Mouse (Mus musculus) midbrain, embryonic 13.5 days (tissue): Measurements from ENCODE around the gene Tex14. TPM values are rescaled to one million over a fixed set of nuclear protein-coding genes. Genes with fewer than 3 reads are reported as not detected.
"Not testable (repeated sequence)": the region's sequence is repeated elsewhere in the genome, so short reads cannot be mapped to it uniquely, and the experiment has no call there.

Experiments used
- ATAC-seq: fragments of 200-750 bp; cut with Nextera tagmentation; 2 replicates; pipeline ENCODE4 v1.8.0; 2017; ENCODE audit warnings: mild to moderate bottlenecking, moderate TSS enrichment, moderate library complexity
- H3K27ac ChIP-seq: fragments of 300-500 bp; sonication (generic); 2 replicates; pipeline ENCODE4 v1.5.1; 2015; ENCODE audit warnings: inconsistent platforms, mild to moderate bottlenecking, moderate library complexity
- H3K27me3 ChIP-seq: fragments of 300-500 bp; sonication (generic); 2 replicates; pipeline ENCODE4 v1.6.1; 2015; ENCODE audit warnings: mild to moderate bottlenecking, inconsistent platforms
- H3K36me3 ChIP-seq: fragments of 300-500 bp; sonication (generic); 2 replicates; pipeline ENCODE4 v1.6.1; 2015; ENCODE audit warnings: mild to moderate bottlenecking, inconsistent platforms
- H3K4me1 ChIP-seq: fragments of 300-500 bp; sonication (generic); replicated peaks from 2 replicates; pipeline ENCODE4 v1.6.1; 2015; ENCODE audit warnings: inconsistent platforms
- H3K4me2 ChIP-seq: fragments of 300-500 bp; sonication (generic); replicated peaks from 2 replicates; pipeline ENCODE4 v1.6.1; 2015; ENCODE audit warnings: moderate library complexity, mild to moderate bottlenecking, inconsistent platforms
- H3K4me3 ChIP-seq: fragments of 300-500 bp; sonication (generic); replicated peaks from 2 replicates; pipeline ENCODE4 v1.5.1; 2015; ENCODE audit warnings: mild to moderate bottlenecking, inconsistent platforms
- H3K9ac ChIP-seq: fragments of 300-500 bp; sonication (generic); replicated peaks from 2 replicates; pipeline ENCODE4 v1.6.1; 2015; ENCODE audit warnings: mild to moderate bottlenecking, inconsistent platforms
- H3K9me3 ChIP-seq: fragments of 300-500 bp; sonication (generic); 2 replicates; pipeline ENCODE4 v1.6.1; 2016; ENCODE audit warnings: mild to moderate bottlenecking, inconsistent platforms
- WGBS: fragments of 180-500 bp; shearing (Covaris S2); methylation state at CpG from one replicate; pipeline ENCODE4 v1.1.7; 2015; 5-methylcytosine and 5-hydroxymethylcytosine counted together
- polyA plus RNA-seq: library from polyadenylated mRNA; unstranded; fragments of >200 nt; fragmentation: Nextera tagmentation; extraction: Ambion mirVana; gene quantifications from 2 replicates; pipeline ENCODE4 v1.2.1, GENCODE M21; 2015

Gene Tex14
- polyA plus RNA-seq, 1 experiment from 2014 or later: 0.38 TPM

- Histone ChIP-seq H3K4me1 (peaks cover 2% of the 10 kb centered on the region; the same call in 1 of the 2 replicates), H3K27me3 (no peaks in the 10 kb centered on the region), H3K36me3 (no peaks in the 10 kb centered on the region), H3K4me2 (no peak overlapping the region), H3K9ac (no peak overlapping the region), H3K4me3 (no peak overlapping the region), H3K9me3 (no peaks in the 10 kb centered on the region), H3K27ac (no peak overlapping the region)
- ATAC-seq: no peak
- WGBS: 78% methylated on average over 2 of the region's 2 CpGs
Measured at GRCm38 (mm10) chr11:87454035-87454690, 49.3 kb downstream of the Tex14 start.

- H3K4me1 ChIP-seq: no peaks in the 10 kb centered on the region
- no peak overlapping the region for H3K4me2 ChIP-seq
- H3K9ac ChIP-seq: no peak overlapping the region
- no peak overlapping the region for H3K4me3 ChIP-seq
- H3K27ac ChIP-seq: no peak overlapping the region
- no peak for ATAC-seq
- H3K27me3 ChIP-seq: no peaks in the 10 kb centered on the region
- H3K36me3 ChIP-seq: no peaks in the 10 kb centered on the region
- WGBS: 92% methylated on average over 5 of the region's 5 CpGs
- no peaks in the 10 kb centered on the region for H3K9me3 ChIP-seq
Measured at GRCm38 (mm10) chr11:87455573-87455972, 50.7 kb downstream of the Tex14 start.

- 87% methylated on average over 4 of the region's 4 CpGs for WGBS
- H3K27me3 ChIP-seq: no peaks in the 10 kb centered on the region
Measured at GRCm38 (mm10) chr11:87455984-87456383, 51.1 kb downstream of the Tex14 start.

GRCm38 (mm10) chr11:87460566-87460965 is 55.7 kb downstream of the Tex14 start:
- no peaks in the 10 kb centered on the region for H3K9me3 ChIP-seq
- WGBS: 88% methylated on average over 6 of the region's 6 CpGs
- H3K36me3 ChIP-seq: no peaks in the 10 kb centered on the region
- no peak overlapping the region for H3K9ac ChIP-seq
- ATAC-seq: no peak
- no peak overlapping the region for H3K4me2 ChIP-seq
- no peak overlapping the region for H3K4me3 ChIP-seq
- no peaks in the 10 kb centered on the region for H3K27me3 ChIP-seq
- H3K4me1 ChIP-seq: no peaks in the 10 kb centered on the region
- H3K27ac ChIP-seq: no peak overlapping the region

More at GRCm38 (mm10) chr11:87455984-87456383, 51.1 kb downstream of the Tex14 start:
- Histone ChIP-seq H3K27ac (no peak overlapping the region), H3K9me3 (no peaks in the 10 kb centered on the region), H3K36me3 (no peaks in the 10 kb centered on the region), H3K9ac (no peak overlapping the region), H3K4me1 (no peaks in the 10 kb centered on the region), H3K4me2 (no peak overlapping the region), H3K4me3 (no peak overlapping the region)
- no peak for ATAC-seq

- H3K4me1 ChIP-seq, H3K9me3 ChIP-seq, H3K36me3 ChIP-seq, H3K27ac ChIP-seq, H3K27me3 ChIP-seq, H3K9ac ChIP-seq: not testable (repeated sequence)
- H3K4me2 ChIP-seq: peak overlapping the region; percentile 46
- 0% methylated on average over 27 of the region's 58 CpGs for WGBS
- H3K4me3 ChIP-seq: peak overlapping the region; percentile 27
- peak; percentile 99 for ATAC-seq
Measured at GRCm38 (mm10) chr11:87461780-87462460, 57.1 kb downstream of the Tex14 start.

- H3K27ac ChIP-seq: peak overlapping the region; percentile 49
- ATAC-seq: 0 out of 2 replicates have a peak, but pooled peaks have one; percentile 19
- 7% methylated on average over 9 of the region's 9 CpGs for WGBS
Measured at GRCm38 (mm10) chr11:87462461-87463242, 57.8 kb downstream of the Tex14 start.

GRCm38 (mm10) chr11:87463243-87463540 is 58.3 kb downstream of the Tex14 start:
- Histone ChIP-seq H3K4me2 (no peak overlapping the region), H3K4me1 (no peaks in the 10 kb centered on the region), H3K36me3 (no peaks in the 10 kb centered on the region), H3K27me3 (no peaks in the 10 kb centered on the region), H3K4me3 (no peak overlapping the region), H3K9ac (no peak overlapping the region), H3K27ac (no peak overlapping the region), H3K9me3 (no peaks in the 10 kb centered on the region)
- ATAC-seq: no peak
- WGBS: 58% methylated on average over 5 of the region's 5 CpGs

More at GRCm38 (mm10) chr11:87462461-87463242, 57.8 kb downstream of the Tex14 start:
- no peak overlapping the region for H3K4me3 ChIP-seq
- no peaks in the 10 kb centered on the region for H3K36me3 ChIP-seq
- no peaks in the 10 kb centered on the region for H3K27me3 ChIP-seq
- no peaks in the 10 kb centered on the region for H3K9me3 ChIP-seq
- H3K9ac ChIP-seq: no peak overlapping the region
- H3K4me2 ChIP-seq: no peak overlapping the region; the same call in 1 of the 2 replicates
- no peaks in the 10 kb centered on the region for H3K4me1 ChIP-seq

GRCm38 (mm10) chr11:87463792-87464430 is 59.0 kb downstream of the Tex14 start:
- not testable (repeated sequence) for H3K27me3 ChIP-seq, ATAC-seq, H3K4me1 ChIP-seq, H3K4me2 ChIP-seq, H3K36me3 ChIP-seq, H3K9ac ChIP-seq, H3K27ac ChIP-seq, H3K4me3 ChIP-seq, H3K9me3 ChIP-seq
- 87% methylated on average over 4 of the region's 4 CpGs for WGBS

- Histone ChIP-seq H3K27me3 (no peaks in the 10 kb centered on the region), H3K9me3 (no peaks in the 10 kb centered on the region), H3K27ac (no peak overlapping the region), H3K36me3 (no peaks in the 10 kb centered on the region), H3K4me1 (no peaks in the 10 kb centered on the region; the same call in 1 of the 2 replicates), H3K4me3 (no peak overlapping the region), H3K9ac (no peak overlapping the region), H3K4me2 (no peak overlapping the region)
- 78% methylated on average over 6 of the region's 6 CpGs for WGBS
- no peak for ATAC-seq
Measured at GRCm38 (mm10) chr11:87465990-87466593, 61.2 kb downstream of the Tex14 start.

- Histone ChIP-seq H3K27ac (no peak overlapping the region), H3K4me1 (no peaks in the 10 kb centered on the region; the same call in 1 of the 2 replicates), H3K9me3 (no peaks in the 10 kb centered on the region), H3K36me3 (no peaks in the 10 kb centered on the region), H3K4me2 (no peak overlapping the region), H3K27me3 (no peaks in the 10 kb centered on the region), H3K9ac (no peak overlapping the region), H3K4me3 (no peak overlapping the region)
- WGBS: 70% methylated on average over 19 of the region's 19 CpGs
- ATAC-seq: no peak
Measured at GRCm38 (mm10) chr11:87467491-87468277, 62.8 kb downstream of the Tex14 start.

- Histone ChIP-seq H3K4me2 (no peak overlapping the region), H3K36me3 (no peaks in the 10 kb centered on the region), H3K27me3 (no peaks in the 10 kb centered on the region), H3K9me3 (no peaks in the 10 kb centered on the region), H3K27ac (no peak overlapping the region), H3K9ac (no peak overlapping the region), H3K4me1 (no peaks in the 10 kb centered on the region; the same call in 1 of the 2 replicates), H3K4me3 (no peak overlapping the region)
- no peak for ATAC-seq
- WGBS: 66% methylated on average over 7 of the region's 7 CpGs
Measured at GRCm38 (mm10) chr11:87468278-87468655, 63.4 kb downstream of the Tex14 start.
